Mouse (Mus musculus) thymus, postnatal 10 days (tissue): Measurements from ENCODE around the gene Dlat.
A peak's percentile ranks its signal among the peaks of the same experiment; 100 is the strongest.
"Not testable (repeated sequence)": the region's sequence is repeated elsewhere in the genome, so short reads cannot be mapped to it uniquely, and the experiment has no call there.

Experiments
- DNase-seq, 2 experiments: peaks; one replicate each; pipeline ENCODE4 v3.0.0; 2021; ENCODE audit warnings: low spot score in 2 of 2

The Dlat gene

DNA sequence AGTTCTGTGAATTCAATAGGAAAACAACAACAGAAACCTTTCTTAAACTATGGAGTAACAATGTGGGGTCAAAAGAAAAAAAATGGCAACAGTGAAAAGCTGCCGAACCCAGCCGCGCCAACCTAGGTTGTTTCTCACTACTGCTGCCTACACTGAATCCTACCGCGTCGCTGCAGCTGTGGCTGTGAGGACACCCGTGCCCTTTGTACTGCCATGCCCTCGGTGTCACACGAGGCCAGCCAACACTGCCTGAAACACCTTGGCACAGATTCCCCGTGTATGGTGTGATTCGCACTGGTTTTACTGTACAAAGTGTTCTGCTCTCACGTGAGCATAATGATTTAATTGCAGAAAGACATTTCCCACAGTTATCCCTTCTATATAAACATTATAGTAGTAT, 851 bp upstream of the Dlat start:
- DNase-seq, result peak; percentile 16 to 38

GRCm38 (mm10) chr9:50658941-50659388, 615 bp downstream of the Dlat start:
- no peak for DNase-seq

GRCm38 (mm10) chr9:50658391-50658790, 1.2 kb downstream of the Dlat start:
- DNase-seq, result no peak

- DNase-seq, result no peak
These were observed 9.1 kb downstream of the Dlat start for GRCm38 (mm10) chr9:50650503-50650902.

GRCm38 (mm10) chr9:50646826-50647370, 12.7 kb downstream of the Dlat start:
- no peak for DNase-seq

GRCm38 (mm10) chr9:50634270-50634669, 25.3 kb downstream of the Dlat start:
- DNase-seq, result no peak

DNA sequence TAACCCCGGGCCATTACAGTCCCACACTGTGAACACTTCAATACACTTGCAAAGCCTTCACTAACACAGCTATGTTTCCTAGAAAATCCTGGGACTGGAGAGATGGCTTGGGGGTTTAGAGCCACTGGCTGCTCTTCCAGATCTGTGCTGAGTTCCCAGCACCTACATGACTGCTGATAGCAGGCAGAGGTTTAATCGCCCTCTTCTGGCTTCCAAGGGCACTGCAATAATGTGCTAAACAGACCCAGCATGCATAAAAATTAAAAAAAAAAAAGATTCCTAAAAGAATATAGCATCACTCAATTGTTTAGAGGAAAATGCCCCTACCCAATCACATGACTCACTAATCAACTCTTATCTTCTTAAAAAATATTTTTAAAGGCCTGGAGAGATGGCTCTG, 26.5 kb downstream of the Dlat start:
- no peak for DNase-seq

DNA sequence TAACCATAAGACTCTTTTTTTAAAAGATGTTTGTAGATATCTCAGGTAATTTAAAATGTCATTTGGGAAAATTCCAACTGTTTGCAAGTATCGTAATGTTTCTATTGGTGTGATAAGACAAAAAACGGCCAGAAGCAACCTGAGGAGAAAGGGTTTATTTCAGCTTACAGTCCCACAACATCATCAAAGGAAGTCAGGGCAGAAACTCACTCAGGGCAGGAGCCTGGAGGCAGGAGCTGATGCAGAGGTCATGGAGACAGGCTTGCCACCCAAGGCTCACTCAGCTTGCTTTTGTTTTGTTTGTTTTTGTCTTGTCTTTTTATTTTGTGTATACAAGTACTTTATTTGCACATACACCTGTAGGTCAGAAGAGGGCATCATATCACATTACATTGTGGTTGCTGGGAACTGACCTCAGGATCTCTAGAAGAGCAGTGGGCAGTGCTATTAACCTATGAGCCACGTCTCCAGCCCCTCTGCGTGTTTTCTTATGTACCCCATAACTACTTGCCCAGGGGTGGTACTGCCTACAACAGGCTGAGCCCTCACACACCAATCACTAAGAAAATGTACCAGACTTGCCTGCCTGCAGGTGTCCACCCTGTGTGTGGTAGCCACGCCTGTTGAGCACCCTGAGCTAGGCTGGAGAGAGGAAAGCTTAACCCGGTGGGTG, 27.4 kb downstream of the Dlat start:
- DNase-seq, result no peak

GRCm38 (mm10) chr9:50630903-50631302, 28.7 kb downstream of the Dlat start:
- DNase-seq, result not testable (repeated sequence)

- DNase-seq, result no peak
These were observed 41.7 kb downstream of the Dlat start for GRCm38 (mm10) chr9:50617794-50618330.

GRCm38 (mm10) chr9:50616766-50617603, 42.6 kb downstream of the Dlat start, which contains the start of the genes Pih1d2 and Nkapd1:
Gene Pih1d2 (plus strand): TSS chr9:50617321.
Gene Nkapd1 (minus strand): TSS chr9:50617464.
- DNase-seq, result peak; percentile 78 to 86

GRCm38 (mm10) chr9:50616161-50616560, 43.4 kb downstream of the Dlat start:
- no peak for DNase-seq

DNA sequence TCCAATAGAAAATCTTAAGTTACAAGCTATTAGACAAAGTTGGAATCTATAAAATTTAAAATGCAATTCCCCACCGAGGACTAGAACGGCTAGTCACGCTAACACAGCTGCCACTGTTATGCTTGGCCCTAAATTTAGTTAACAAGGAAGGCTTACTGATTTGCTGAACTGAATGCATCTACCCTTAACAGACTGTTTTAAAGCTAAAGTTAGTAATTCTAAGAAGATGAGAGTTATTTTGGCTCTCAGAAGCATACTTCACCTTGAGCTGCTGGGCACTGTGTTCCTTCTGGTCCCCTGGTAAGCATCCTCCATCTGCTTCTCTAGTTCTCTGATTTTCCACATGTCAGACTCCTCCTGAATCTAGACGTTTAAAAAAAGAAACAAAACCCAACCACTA, 47.5 kb downstream of the Dlat start:
- no peak for DNase-seq

GRCm38 (mm10) chr9:50604338-50604737, 55.2 kb downstream of the Dlat start:
- DNase-seq, result no peak

DNA sequence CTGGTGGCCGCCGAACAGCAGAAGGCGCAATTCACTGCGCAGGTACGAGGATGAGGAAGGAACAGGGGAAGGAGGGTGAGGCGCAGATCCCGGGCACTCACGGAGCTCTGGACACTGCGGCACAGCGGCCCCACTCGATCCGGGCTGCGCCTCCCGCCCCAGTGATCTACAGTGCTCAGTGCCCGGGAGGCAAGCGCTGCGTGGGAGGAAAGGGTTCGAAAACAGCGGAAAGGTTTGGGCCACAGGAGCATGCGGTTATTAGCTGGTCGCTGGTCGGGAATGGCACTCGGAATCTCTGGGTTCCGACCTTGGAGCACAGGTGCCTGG, 55.6 kb downstream of the Dlat start:
- DNase-seq, result no peak

GRCm38 (mm10) chr9:50603189-50603997, 56.2 kb downstream of the Dlat start, which contains the start of the genes Sdhd and Timm8b:
Gene Sdhd (minus strand): TSS chr9:50603812.
Gene Timm8b (plus strand): TSS chr9:50603910.
- peak; percentile 89 to 90 for DNase-seq

GRCm38 (mm10) chr9:50602055-50602845, 57.3 kb downstream of the Dlat start:
- no peak for DNase-seq

- DNase-seq, result no peak
These were observed 58.0 kb downstream of the Dlat start for GRCm38 (mm10) chr9:50601536-50601935.

- no peak for DNase-seq
These were observed 62.6 kb downstream of the Dlat start for GRCm38 (mm10) chr9:50596973-50597372.

GRCm38 (mm10) chr9:50594794-50595417, 64.7 kb downstream of the Dlat start:
- no peak for DNase-seq
